Mouse (Mus musculus): Measurements from ENCODE around the gene 4931408C20Rik.

Gene 4931408C20Rik

GRCm38 (mm10) chr1:26686842-26687760 lies at the start of gene 4931408C20Rik:
4931408C20Rik (minus strand) TSS chr1:26687460.
- DNase-seq (ENCODE audit: low spot score) = peak; percentile 9

- DNase-seq (ENCODE audit: low spot score) = no peak
These were observed 666 bp upstream of the 4931408C20Rik start for GRCm38 (mm10) chr1:26687926-26688325.

GRCm38 (mm10) chr1:26685952-26686693 lies 1.1 kb downstream of the 4931408C20Rik start:
- no peak for DNase-seq (ENCODE audit: low spot score)

GRCm38 (mm10) chr1:26685383-26685782 lies 1.9 kb downstream of the 4931408C20Rik start:
- DNase-seq (ENCODE audit: low spot score) = no peak

GRCm38 (mm10) chr1:26649704-26650388 lies 37.4 kb downstream of the 4931408C20Rik start:
- no peak for DNase-seq (ENCODE audit: low spot score)

- no peak for DNase-seq (ENCODE audit: low spot score)
These were observed 51.2 kb downstream of the 4931408C20Rik start for GRCm38 (mm10) chr1:26636051-26636450.
